8 mouse cellular contexts compared by ENCODE assay signal in genomic region chr5:36835933-36836332, GRCm38 (mm10). TPM values are rescaled to one million over a fixed set of nuclear protein-coding genes. Genes with fewer than 3 reads are reported as not detected.
DNase-seq lines count a peak whose midpoint lies in the region; ATAC-seq and TF ChIP-seq lines count a peak whose summit lies in the region.

No protein-coding gene starts in this region.

- H3K27me3 ChIP-seq in kidney, postnatal 0 days (ENCODE audit: insufficient read depth, low read length): no peaks in the 10 kb centered on the region
- peaks cover 9% of the 10 kb centered on the region; the same call in 1 of the 2 replicates for H3K27me3 ChIP-seq in kidney, embryonic 15.5 days

- WGBS in kidney, postnatal 0 days: 0% methylated on average over 6 of the region's 6 CpGs
- 1% methylated on average over 6 of the region's 6 CpGs for WGBS in kidney, embryonic 15.5 days

- no peaks in the 10 kb centered on the region for H3K9me3 ChIP-seq in kidney, postnatal 0 days (replicated peaks; ENCODE audit: low read length)
- H3K9me3 ChIP-seq in kidney, embryonic 15.5 days (replicated peaks): no peaks in the 10 kb centered on the region

- 0 out of 2 replicates have a peak, but pooled peaks cover under 1% of the 10 kb centered on the region for H3K4me1 ChIP-seq in kidney, postnatal 0 days (replicated peaks; ENCODE audit: insufficient read depth, low read length)
- peaks cover 2% of the 10 kb centered on the region for H3K4me1 ChIP-seq in kidney, embryonic 15.5 days

- no peak for ATAC-seq in kidney, postnatal 0 days (replicated peaks; ENCODE audit: low FRiP score, low read depth)
- no peak for ATAC-seq in kidney, embryonic 15.5 days (replicated peaks; ENCODE audit: low FRiP score)
- peak; percentile 63 for ATAC-seq in erythroblast, adult 5-6 weeks (replicated peaks; ENCODE audit: low FRiP score, poor library complexity, severe bottlenecking)
- ATAC-seq in neutrophil, adult 5-6 weeks (ENCODE audit: extremely low read depth, insufficient number of reproducible peaks, low FRiP score, poor library complexity, severe bottlenecking): peak; percentile 40; the same call in 1 of the 2 replicates

- H3K4me3 ChIP-seq in kidney, postnatal 0 days (replicated peaks; ENCODE audit: low read depth, low read length): no peak overlapping the region
- H3K4me3 ChIP-seq in kidney, embryonic 15.5 days (replicated peaks): no peak overlapping the region

- H3K27ac ChIP-seq in kidney, postnatal 0 days: no peak overlapping the region
- no peak overlapping the region for H3K27ac ChIP-seq in kidney, embryonic 15.5 days

- H3K4me2 ChIP-seq in kidney, postnatal 0 days (ENCODE audit: low read length): no peak overlapping the region
- H3K4me2 ChIP-seq in kidney, embryonic 15.5 days: no peak overlapping the region

- no peak overlapping the region for H3K9ac ChIP-seq in kidney, postnatal 0 days (ENCODE audit: low read depth, low read length)
- H3K9ac ChIP-seq in kidney, embryonic 15.5 days: no peak overlapping the region

- DNase-seq in kidney, postnatal 0 days (ENCODE audit: low spot score): peak; percentile 80
- DNase-seq in brain, adult 2 months (ENCODE audit: low read depth, low spot score): peak; percentile 93
- DNase-seq in kidney, postnatal 14 days: peak; percentile 63
- DNase-seq in lung, adult 18-20 months: peak; percentile 40 to 53
- peak; percentile 74 for DNase-seq in thymus, postnatal 0 days (ENCODE audit: low spot score)

- H3K36me3 ChIP-seq in kidney, postnatal 0 days (ENCODE audit: insufficient read depth, low read length): no peaks in the 10 kb centered on the region
- no peaks in the 10 kb centered on the region for H3K36me3 ChIP-seq in kidney, embryonic 15.5 days

- peak; percentile 94 for TF ChIP-seq CTCF in kidney, postnatal 0 days (IDR thresholded peaks at IDR 0.05; ENCODE audit: low read depth)

RNA-seq across cellular contexts. Expression of gene Man2b2, which starts 5.5 kb away (rescaled TPM):
- 16.5 and 17.6 TPM in 2 replicates for polyA plus RNA-seq in kidney, postnatal 0 days (2015; fragmentation: Nextera tagmentation; extraction: Ambion mirVana)
- 12.2 and 12.9 TPM in 2 replicates for polyA plus RNA-seq in kidney, embryonic 15.5 days (2015; fragmentation: Nextera tagmentation; extraction: Ambion mirVana)
- 5.2 and 12.3 TPM in 2 replicates for total RNA-seq in erythroblast, adult 5-6 weeks (2015; ENCODE audit: low replicate concordance)
- total RNA-seq in erythroblast, adult 5-6 weeks (2017; ENCODE audit: low replicate concordance): 3.1 and 3.7 TPM in 2 replicates
- 20.5 and 21.7 TPM in 2 replicates for total RNA-seq in neutrophil, adult 5-6 weeks (2017)
- polyA plus RNA-seq in thymus, postnatal 0 days (2015; fragmentation: Nextera tagmentation; extraction: Ambion mirVana): 15.4 and 15.6 TPM in 2 replicates

RNA-seq across cellular contexts. Expression of gene Ppp2r2c, which starts 32.4 kb away (rescaled TPM):
- polyA plus RNA-seq in kidney, postnatal 0 days (2015; fragmentation: Nextera tagmentation; extraction: Ambion mirVana): 0.04 and 0.11 TPM in 2 replicates
- 0.13 and 0.61 TPM in 2 replicates for polyA plus RNA-seq in kidney, embryonic 15.5 days (2015; fragmentation: Nextera tagmentation; extraction: Ambion mirVana)
- total RNA-seq in erythroblast, adult 5-6 weeks (2015; ENCODE audit: low replicate concordance): not detected in 2 replicates
- 0.26 TPM in 1 of 2 replicates, not detected in the other for total RNA-seq in erythroblast, adult 5-6 weeks (2017; ENCODE audit: low replicate concordance)
- not detected in 2 replicates for total RNA-seq in neutrophil, adult 5-6 weeks (2017)
- 0.04 TPM in 1 of 2 replicates, not detected in the other for polyA plus RNA-seq in thymus, postnatal 0 days (2015; fragmentation: Nextera tagmentation; extraction: Ambion mirVana)

RNA-seq across cellular contexts. Expression of gene Mrfap1, which starts 39.4 kb away (rescaled TPM):
- polyA plus RNA-seq in kidney, postnatal 0 days (2015; fragmentation: Nextera tagmentation; extraction: Ambion mirVana): 513 and 542 TPM in 2 replicates
- 474 and 520 TPM in 2 replicates for polyA plus RNA-seq in kidney, embryonic 15.5 days (2015; fragmentation: Nextera tagmentation; extraction: Ambion mirVana)
- total RNA-seq in erythroblast, adult 5-6 weeks (2015; ENCODE audit: low replicate concordance): 59.8 and 66.9 TPM in 2 replicates
- 68.3 and 88.4 TPM in 2 replicates for total RNA-seq in erythroblast, adult 5-6 weeks (2017; ENCODE audit: low replicate concordance)
- 192 and 198 TPM in 2 replicates for total RNA-seq in neutrophil, adult 5-6 weeks (2017)
- polyA plus RNA-seq in thymus, postnatal 0 days (2015; fragmentation: Nextera tagmentation; extraction: Ambion mirVana): 322 and 329 TPM in 2 replicates

Comparison
In these comparisons a context has a peak if more than half of its experiments do, and no peak if none do; other contexts are left out.
1. ATAC-seq: peak in erythroblast, adult 5-6 weeks (single experiment) and neutrophil, adult 5-6 weeks (single experiment); none in kidney, postnatal 0 days (single experiment) and kidney, embryonic 15.5 days (single experiment).
2. Peak in every context shown above with its lines, with median percentiles within 50 percentile points of each other: DNase-seq.